Mouse (Mus musculus) layer of hippocampus, postnatal 10 days (tissue): ENCODE measurements around the gene Myh11. TPM values are rescaled to one million over a fixed set of nuclear protein-coding genes. Genes with fewer than 3 reads are reported as not detected.

Experiments used
- DNase-seq, 2 experiments: peaks; one replicate each; pipeline ENCODE4 v3.0.0; 2021; ENCODE audit warnings: low spot score in 2 of 2
- total RNA-seq, 2 experiments: library from RNA; stranded (reverse); gene quantifications; 2 replicates each; pipeline ENCODE4 v1.2.3; 2021

The Myh11 gene
- total RNA-seq, 2 experiments from 2014 or later, result 4.1 to 4.9 TPM

DNA sequence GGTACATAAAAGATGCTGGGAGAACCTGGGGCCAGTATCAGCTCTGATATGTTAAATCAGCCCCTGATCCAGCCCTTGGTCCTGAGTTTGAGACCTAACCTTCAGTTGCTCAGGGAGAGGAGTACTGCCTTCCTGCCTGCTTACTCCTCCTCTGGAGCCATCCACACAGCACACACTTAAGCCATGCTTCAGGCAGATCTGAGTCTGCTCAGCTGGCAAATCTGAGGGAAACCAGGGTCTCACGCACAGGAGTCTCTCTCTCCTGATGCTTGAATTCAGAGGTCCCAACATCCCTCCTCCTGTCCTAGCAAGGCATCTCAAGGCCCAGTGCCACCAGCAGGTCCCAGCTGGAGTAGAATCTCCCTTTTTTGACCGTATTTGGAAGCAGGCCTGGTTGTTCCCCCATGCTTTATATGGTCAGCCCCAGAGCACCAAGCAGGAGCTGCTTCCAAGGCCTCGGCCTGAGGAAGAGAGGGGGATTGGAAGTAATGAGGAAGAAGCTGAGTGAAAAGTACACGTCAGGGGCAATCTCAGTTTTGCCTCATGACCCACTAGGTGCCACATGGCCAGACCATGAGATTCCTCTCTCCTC is 18.7 kb downstream of the Myh11 start:
- DNase-seq, result no peak

DNA sequence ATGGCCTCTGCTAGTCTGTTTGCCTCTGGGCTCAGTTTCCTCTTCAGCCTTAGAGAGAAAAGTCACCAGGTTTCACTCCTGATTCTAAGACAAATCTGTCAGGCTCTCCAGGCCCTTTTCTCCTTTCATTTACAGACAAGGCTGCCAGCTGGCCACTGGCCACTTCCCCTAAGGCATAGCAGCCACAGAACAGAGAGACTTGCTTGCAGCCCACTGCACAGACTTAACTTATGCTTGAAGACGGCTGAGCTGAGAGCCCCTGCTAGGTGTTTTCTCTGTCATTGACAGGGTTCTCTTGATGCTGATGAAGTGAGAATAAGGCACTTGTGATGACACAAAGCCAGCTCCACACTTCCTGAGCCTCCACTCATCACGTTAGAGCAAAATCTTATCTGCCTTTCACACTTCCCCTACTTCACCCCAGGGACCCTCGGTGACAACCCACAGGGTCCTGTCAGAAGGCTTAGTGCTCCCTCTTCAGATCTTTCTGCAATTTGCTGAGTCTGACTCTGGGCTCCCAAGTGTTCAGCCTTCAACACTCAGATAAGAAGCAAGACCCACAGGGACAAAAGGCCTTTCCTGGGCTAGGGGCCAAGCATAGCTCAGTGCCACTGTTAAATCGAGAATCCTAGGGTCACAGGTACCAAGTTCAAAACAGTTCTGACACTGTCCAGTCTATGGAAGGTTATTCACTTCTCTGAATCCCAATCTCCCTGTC is 25.8 kb downstream of the Myh11 start:
- no peak for DNase-seq

DNA sequence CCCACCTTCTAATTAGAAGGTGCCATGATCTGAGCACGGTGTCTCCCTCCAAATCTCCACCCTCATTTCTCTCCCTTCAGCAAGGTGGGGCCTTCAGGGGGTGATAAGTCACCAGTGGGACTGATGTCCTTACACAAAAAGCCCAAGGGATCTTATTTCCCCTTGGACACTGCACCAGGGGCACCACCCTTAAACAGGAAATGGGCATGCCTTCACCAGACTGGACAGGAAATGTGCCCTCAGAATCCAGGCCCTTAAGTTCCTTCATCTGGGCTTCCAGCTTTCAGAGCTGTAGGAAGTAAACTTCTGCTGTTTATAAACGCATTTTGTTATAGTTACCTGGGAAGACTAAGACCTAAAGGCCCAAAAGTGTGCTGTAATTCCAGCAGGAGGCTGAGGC is 26.7 kb downstream of the Myh11 start:
- DNase-seq, result no peak

DNA sequence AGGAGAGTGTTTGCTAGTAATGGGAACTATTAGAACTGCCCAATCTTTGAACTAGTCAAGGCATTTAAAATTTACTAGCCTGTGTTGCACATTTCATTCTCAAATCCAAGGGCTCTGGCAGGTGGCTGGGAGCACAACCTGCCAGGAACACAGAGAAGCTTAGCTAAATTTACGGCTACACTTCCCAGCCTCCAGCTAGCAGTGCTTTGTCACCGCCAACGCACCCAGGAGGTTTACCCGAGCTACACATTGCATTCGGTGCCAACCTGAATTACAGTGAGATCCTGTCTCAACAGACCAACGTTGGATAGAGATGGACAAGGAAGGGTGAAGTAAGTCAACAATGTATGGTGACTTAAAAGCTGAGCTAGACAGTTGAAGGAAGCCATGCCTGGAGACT is 27.9 kb downstream of the Myh11 start:
- DNase-seq, result no peak

DNA sequence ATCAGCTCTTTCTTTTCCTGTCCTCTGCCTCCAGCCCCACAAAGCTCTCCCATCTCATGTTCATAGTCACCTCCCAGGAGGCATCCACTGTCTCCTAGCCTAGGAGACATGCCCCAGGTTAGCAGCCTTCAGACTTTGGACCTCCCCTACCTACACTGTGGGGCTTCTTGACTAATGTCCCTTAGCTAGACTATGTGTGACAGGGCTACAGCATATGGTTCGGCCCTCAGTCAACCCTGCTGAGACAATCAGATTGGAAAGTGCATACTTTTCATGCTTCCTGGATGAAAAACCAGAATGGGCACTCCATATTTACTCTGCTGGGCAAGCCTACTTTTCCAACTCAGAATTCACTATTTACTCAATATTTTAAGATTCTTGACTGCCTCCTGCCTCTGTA is 28.8 kb downstream of the Myh11 start:
- DNase-seq, result no peak

DNA sequence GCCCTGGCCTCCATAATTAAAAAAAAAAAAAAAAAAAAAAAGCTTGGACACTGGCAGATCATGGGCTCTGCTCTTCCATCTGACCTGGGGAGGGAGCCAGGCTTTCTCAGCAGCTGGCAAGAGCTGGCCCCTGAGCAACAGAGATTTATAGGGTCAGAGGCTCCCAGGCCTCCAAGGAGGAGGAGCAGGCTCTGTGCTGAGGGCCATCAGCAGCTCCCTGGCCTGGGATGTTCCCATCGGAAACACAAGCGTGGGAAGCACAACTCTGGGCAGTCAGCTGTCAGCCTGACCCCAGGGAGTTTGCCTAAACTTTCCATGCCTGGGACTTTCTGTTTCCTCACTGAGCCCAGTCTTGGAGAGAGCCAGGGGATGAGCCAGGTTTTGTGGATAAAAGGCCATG is 32.3 kb downstream of the Myh11 start:
- DNase-seq, result no peak

DNA sequence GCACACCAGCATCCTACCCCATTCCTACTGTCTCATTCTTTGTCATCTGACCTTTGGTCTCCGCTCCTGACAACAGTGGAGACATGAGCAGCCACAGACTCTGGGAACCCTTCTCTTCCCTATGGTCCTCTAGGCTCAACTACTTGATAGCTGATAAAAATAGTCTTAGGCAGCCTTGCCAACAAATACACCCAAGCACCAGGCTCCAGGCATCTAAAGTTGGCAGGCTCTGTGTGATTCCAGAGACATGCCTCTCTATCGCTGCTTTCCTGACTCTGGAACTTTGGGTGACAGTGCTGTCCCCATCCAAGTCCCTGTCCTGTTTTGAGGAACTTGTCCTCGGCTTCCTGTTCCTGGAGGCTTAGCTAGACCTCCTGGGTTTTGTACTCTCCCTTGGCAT is 37.6 kb downstream of the Myh11 start:
- DNase-seq, result no peak

DNA sequence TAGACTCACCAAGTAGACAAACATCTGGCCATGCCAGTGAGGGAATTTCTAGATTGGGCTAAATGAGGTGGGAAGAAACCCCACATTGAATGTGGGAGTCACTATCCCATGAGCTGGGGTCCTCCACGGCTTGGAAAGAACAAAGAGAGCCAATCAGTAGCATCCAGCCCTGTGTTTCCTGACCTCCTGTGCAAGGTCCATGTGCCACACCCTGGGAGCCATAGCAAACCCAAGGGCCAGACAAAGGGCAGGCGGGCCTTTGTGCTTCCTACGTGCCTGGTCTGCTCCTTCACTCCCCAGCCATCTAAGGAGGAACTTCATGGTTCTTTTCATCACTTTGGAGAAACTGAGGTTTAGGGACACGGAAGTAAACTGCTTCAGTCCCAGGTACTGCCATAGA is 38.3 kb downstream of the Myh11 start:
- DNase-seq, result no peak

DNA sequence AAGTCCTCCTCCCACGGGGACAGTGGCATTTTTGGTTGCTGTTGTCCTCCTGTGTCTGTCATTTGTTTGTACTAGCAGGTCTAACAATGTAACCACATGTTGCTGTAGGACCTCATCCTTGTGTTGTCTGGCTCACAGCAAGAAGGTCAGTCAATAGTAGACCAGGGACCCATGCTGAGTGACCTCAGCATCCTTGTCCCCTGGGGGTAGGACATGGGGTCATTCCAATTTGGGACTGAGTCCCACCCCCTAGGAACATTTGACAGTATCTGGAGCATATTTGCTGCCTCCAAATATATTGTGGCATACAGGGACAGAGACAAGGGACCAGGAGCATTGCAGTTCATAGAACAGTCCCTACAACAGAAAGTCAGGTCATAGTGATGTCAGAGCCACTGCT is 41.3 kb downstream of the Myh11 start:
- DNase-seq, result no peak

DNA sequence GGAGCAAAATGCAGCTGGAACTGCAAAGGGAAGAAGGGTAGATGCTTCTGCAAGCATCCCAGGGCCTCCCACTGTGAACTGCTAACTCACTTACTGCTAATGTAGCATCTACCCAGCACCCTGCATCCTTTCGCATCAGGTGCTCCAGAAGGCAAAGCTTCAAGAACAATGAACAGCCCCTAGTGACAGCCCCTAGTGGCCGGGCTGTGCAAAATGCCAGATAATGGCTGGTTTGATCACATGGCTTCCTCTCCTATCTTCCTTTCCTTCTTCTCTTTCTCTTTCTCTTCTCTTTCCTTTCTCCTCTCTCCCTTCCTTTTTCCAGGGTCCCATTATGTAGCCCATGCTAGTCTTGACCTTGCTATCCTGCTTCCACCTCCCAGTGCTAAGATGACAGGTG is 48.6 kb downstream of the Myh11 start:
- no peak for DNase-seq

DNA sequence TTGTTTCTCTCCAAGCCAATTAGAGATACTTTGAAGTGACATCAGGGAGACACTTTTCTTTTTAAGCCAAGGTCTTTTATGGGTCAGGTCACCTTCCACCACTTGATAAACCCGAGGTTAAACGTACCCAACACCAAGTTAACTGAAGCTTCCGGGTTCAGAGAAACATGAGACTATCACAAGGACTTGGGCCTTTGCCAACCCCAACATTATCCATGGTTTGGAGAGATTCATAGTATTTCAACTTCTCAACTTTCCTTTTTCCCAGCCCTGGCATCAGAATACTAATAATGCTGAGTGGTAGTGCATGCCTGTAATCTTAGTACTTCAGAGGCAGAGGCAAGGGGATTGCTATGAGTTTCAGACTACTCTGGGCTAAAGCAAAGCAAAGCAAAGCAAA is 49.1 kb downstream of the Myh11 start:
- no peak for DNase-seq

DNA sequence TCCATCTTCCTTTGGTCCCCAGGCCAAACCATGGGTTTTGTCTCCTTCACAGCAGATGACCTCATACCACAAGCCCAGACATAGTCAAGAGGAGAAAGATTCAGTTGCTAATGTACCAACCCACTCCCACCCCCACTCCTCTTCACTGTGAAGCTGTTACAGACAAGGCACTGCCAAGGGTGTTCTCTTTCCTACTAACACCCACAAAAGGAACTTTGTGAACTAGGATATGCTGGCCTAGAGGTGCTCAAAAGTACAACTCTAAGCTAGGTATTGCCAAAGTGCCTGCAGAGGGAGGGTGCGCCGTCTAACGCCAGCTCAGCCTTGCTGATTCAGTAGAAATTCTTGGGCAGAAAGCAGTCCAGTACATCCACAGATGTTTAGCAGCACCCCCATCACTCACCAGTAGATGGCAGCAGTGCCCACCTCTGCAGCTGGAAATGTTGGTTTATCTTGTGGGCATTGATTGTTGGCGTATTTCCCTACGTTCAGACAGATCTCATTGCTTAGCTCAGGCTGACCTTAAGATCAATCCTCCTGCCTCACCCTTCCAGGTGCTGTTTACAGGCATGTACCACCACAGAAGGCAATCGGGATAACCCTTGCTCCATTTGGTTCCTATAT is 54.0 kb downstream of the Myh11 start:
- peak; percentile 82 to 85 for DNase-seq

DNA sequence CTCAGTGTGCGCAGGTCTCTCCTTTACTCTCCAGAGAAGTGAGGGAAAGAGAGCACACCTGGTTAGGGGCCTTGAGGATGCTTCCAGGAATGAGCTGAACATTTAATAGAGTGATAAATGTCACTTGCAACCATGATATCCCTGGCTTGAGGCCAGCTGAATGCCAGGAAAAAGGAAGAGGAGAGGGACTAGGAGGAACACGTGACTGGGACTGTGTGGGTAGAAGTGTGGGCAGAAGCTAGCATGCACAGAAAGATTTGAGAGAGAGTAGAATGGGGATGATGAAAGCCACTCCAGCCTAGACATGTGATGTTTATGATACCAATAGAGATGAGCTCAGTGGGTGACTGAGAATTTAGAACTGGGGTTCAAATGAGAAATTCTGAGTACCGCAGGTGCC is 76.0 kb downstream of the Myh11 start:
- no peak for DNase-seq

DNA sequence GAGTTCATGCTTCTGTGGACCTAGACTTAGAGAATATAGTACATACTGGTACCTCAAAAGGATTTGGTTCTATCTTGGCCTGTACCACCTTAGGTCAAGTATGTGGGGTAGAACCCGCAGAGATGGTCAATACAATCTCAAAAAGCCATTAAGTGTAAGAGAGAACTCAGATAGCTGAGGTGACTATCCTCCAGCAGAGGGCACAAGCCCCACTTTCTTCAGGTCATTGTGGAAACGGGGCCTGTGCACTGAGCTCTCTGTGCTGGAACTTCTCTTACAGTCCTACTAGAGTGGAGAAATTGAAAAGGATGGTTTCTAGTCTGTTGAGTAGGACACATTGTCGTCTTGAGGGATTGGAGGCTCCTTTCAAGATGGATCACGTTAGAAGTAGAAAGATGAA is 92.4 kb downstream of the Myh11 start:
- no peak for DNase-seq

DNA sequence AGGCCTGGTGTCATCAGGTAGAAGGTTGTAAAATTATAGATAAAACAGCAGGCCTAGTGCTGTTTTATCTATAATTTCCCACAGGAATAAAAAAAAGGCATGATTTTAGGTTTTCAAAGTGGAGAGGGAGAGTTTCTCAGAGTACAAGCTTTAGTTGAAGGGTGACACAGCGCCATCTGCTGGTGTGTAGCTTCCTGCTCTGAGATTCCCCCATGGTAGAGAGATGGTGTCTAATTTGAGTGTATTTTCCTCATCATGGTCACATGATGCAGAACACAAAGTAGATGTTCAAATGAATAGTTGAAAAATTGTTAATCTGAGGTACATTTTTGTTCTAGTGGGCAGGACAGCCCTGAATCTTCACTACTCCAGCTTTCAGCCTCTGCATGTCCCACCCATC is 95.7 kb downstream of the Myh11 start:
- DNase-seq, result peak; percentile 67 to 74

DNA sequence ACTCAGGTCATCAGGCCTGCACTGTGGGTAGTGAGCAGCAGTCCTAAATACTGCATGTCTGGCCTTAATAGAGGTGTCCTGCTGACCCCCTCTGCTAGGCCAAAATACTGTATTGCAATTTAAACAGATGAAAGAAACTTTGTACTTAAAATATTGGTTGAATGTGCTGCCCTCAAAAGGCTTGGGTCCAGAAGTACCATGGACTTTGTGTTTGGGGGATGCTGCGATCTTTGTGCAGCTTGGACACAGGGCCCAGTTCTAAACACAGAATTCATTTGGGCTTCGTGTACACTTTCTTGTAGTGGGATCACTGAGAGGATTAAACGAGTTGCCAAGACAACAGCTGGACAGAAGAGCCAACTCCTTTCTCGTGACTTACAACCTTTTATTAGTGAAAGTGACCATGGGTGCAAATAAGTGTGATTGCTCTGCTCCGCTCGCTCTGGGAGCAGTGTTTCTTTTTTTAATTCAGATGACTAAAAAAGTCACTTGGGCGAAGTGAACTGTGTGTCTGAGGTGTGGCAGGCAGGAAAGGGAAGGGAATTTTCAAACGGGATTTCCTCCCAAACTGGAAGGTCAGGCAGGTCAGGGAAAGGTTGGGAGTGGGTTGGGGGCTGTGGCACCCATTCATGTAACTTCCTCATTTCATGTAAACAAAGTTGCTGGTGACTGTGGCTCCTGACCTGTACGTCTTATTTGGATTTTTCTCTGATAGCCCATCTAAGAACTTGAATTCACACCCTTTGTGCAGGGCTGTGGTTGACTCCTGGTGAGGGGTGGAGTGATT is 96.8 kb downstream of the Myh11 start:
- DNase-seq, result no peak

DNA sequence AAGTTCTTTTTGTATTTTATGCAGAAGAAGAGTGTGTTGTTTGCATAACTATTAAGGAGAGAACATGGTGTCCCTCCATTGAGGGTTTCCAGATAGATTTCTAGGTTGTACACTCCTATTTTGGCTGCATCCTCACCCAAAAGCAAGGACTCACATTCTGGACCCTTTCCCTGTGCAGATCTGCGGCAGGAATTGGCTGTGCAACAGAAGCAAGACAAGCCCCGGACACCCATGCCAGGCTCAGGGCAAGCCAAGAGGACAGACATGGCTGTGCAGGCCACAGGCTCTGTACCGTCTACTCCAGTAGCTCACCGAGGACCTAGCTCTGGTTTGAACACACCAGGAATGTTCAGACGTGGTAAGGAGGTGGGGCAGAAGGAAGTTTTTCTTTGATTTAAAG is 105.7 kb downstream of the Myh11 start:
- peak; percentile 28 to 43 for DNase-seq

DNA sequence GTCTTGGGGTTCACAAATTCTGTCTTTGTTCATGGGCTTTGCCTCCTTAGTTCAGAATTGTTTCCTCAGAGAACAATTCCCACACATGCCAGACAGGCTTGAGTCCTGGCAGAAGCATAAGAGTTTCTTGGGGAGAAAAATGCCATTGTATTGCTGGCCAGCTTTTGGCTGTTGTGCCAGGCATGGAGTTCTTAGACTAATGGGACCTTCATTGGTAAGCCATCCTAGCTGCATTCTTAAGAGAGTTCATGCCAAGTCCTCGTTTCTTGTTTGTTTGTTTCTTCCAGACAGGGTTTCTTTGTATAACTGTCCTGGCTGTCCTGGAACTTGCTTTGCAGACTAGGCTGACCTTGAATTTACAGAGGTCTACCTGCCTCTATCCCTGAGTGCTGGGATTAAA is 107.3 kb downstream of the Myh11 start:
- DNase-seq, result no peak

DNA sequence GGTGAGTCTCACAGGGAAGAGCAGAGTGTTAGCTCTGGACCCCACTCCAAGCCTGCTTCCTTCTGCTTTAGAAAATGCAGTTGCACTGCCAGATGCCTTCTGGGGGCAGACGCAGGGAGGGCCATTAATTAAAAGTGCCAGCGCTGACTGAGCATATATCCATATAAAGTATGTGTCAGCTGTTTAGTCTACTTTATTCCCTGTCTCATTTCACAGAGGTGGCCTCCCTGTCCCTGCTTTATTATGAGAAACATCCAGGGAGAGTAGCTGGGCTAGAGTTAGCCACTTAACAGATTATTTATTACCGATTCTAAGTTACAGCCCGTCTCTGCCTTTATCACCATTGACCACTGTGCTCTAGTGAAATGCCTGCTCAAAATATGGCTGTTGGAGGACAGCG is 108.8 kb downstream of the Myh11 start:
- DNase-seq, result no peak

DNA sequence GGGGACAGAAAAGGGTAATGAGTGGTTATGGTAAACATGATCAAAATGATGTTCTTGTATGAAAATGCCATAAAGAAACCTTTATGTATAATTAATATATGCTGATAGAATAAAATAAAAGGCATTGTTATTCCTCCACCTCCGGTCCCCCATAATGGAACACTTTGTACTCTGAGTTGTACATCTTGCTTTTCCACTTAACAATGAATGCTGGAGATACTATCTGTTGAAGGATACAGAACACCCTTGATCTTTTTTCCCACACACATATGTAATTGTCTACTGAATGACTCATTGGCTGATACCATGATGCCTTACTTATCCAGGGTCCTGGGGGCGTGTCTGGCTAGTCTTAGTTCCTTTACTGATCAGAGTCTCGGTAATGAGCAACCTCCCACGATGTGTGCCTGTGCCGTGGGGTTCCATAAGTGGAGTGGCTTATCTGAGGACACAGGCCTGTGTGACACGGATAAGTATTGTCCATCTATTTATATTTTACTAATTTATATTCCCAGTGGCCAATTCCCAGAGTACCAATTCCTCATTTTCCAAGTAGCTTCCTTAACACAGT is 110.9 kb downstream of the Myh11 start:
- no peak for DNase-seq

DNA sequence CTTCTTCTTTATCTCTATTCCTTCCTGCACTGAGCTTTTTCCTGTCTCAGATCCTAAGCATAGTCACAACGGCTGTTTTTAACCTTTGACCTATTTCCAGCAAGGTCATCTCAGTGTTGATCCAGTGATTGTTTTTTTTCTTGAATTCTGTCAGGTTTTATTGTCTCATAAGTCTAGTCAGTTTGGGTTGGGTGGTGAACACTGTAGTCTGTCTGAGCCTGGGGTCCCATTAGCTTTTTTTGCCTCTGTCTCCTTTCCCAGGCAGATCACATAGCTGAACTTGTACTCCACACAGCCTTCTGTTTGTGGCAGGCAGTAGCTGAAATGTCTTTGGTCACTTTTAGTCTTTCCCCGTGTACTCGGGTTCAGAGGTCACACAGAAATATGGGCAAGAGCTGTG is 113.1 kb downstream of the Myh11 start:
- DNase-seq, result no peak

DNA sequence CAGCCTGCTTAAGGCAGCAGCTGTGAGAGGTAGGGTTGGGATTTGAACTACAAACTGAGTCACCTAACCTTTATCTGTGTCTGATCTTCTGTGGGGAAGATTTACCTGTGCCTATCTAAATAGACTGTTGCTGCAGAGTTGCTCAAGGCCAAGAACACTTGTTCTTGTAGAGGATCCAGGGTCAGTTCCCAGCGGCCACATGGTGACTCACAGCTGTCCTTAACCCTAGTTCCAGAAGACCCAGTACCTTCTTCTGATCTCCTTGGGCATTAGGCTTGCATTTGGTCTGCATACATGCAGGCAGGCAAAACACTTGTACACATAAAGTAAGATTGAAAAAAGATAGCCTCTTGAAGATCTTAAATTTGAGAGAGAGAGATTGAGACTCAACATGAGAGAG is 121.5 kb downstream of the Myh11 start:
- DNase-seq, result no peak
